Mouse (Mus musculus) heart, postnatal 14 days (tissue): ENCODE measurements around the gene Khsrp. TPM values are rescaled to one million over a fixed set of nuclear protein-coding genes. Genes with fewer than 3 reads are reported as not detected.

ENCODE experiments used
- total RNA-seq, 2 experiments: library from RNA; stranded (reverse); gene quantifications; 2 replicates each; pipeline ENCODE4 v1.2.3; 2021

Gene Khsrp
- total RNA-seq, 2 experiments from 2014 or later: 54.7 to 56.7 TPM

Other genes with a start within 250 kb of the Khsrp start
- 1 to 10 TPM; 4.3 to 6.0 TPM for gene Rfx2, start 200.5 kb downstream of the Khsrp start, total RNA-seq
- not detected for gene Acsbg2, start 157.1 kb downstream of the Khsrp start, total RNA-seq
- gene 1700061G19Rik, start 156.0 kb downstream of the Khsrp start, total RNA-seq: not detected
- gene Mllt1, start 96.1 kb downstream of the Khsrp start, total RNA-seq: 10 to 100 TPM; 22.0 to 22.7 TPM
- not detected for gene Acer1, start 49.4 kb downstream of the Khsrp start, total RNA-seq
- gene Clpp, start 41.2 kb downstream of the Khsrp start, total RNA-seq: 10 to 100 TPM; 57.3 to 64.0 TPM
- 10 to 100 TPM; 49.6 to 52.8 TPM for gene Alkbh7, start 34.2 kb downstream of the Khsrp start, total RNA-seq
- gene Pspn, start 31.5 kb downstream of the Khsrp start, total RNA-seq: not detected
- gene Gtf2f1, start 20.2 kb downstream of the Khsrp start, total RNA-seq: 10 to 100 TPM; 22.0 to 23.6 TPM
- not detected for gene Gm17949, start 20.1 kb downstream of the Khsrp start, total RNA-seq
- not detected for gene Slc25a41, start 10.1 kb upstream of the Khsrp start, total RNA-seq
- gene Crb3, start 27.6 kb upstream of the Khsrp start, total RNA-seq: under 1 TPM; 0.22 to 0.29 TPM
- 10 to 100 TPM; 69.3 to 73.8 TPM for gene Slc25a23, start 28.3 kb upstream of the Khsrp start, total RNA-seq
- gene Dennd1c, start 47.0 kb upstream of the Khsrp start, total RNA-seq: 1 to 10 TPM; 2.0 TPM
- gene Tubb4a, start 56.3 kb upstream of the Khsrp start, total RNA-seq: 1 to 10 TPM; 3.3 to 3.9 TPM
- under 1 TPM; 0.36 to 0.44 TPM for gene Tnfsf9, start 73.8 kb upstream of the Khsrp start, total RNA-seq
- not detected for gene Cd70, start 118.3 kb upstream of the Khsrp start, total RNA-seq
- under 1 TPM in 1 of 2 experiments, not detected in 1; 0.22 TPM for gene Tnfsf14, start 162.7 kb upstream of the Khsrp start, total RNA-seq
- 10 to 100 TPM; 47.9 to 65.0 TPM for gene C3, start 196.6 kb upstream of the Khsrp start, total RNA-seq
- gene Gpr108, start 216.9 kb upstream of the Khsrp start, total RNA-seq: 10 to 100 TPM; 25.9 to 26.8 TPM
- 10 to 100 TPM; 72.3 to 77.5 TPM for gene Trip10, start 217.9 kb upstream of the Khsrp start, total RNA-seq
- 1 to 10 TPM; 2.2 to 5.5 TPM for gene Vav1, start 247.6 kb upstream of the Khsrp start, total RNA-seq